Mouse (Mus musculus) heart, embryonic 11.5 days (tissue): ENCODE results near the gene Sectm1b. TPM values are rescaled to one million over a fixed set of nuclear protein-coding genes. Genes with fewer than 3 reads are reported as not detected.
"Not testable (repeated sequence)": the region's sequence is repeated elsewhere in the genome, so short reads cannot be mapped to it uniquely, and the experiment has no call there.

Experiments used
- ATAC-seq: fragments of 200-750 bp; cut with Nextera tagmentation; replicated peaks from 2 replicates; pipeline ENCODE4 v1.8.0; 2017; ENCODE audit warnings: moderate library complexity; ENCODE audit not compliant: insufficient number of reproducible peaks, low FRiP score, low TSS enrichment
- H3K27ac ChIP-seq: fragments of 300-500 bp; sonication (generic); 2 replicates; pipeline ENCODE4 v1.5.1; 2014; ENCODE audit warnings: mild to moderate bottlenecking, low read depth, low read length
- H3K27me3 ChIP-seq: fragments of 300-500 bp; sonication (generic); 2 replicates; pipeline ENCODE4 v1.6.1; 2014; ENCODE audit warnings: mild to moderate bottlenecking, low read length, mixed read lengths; ENCODE audit not compliant: control insufficient read depth, insufficient read depth
- H3K36me3 ChIP-seq: fragments of 300-500 bp; sonication (generic); 2 replicates; pipeline ENCODE4 v1.6.1; 2014; ENCODE audit warnings: mild to moderate bottlenecking, low read length, moderate library complexity, mixed read lengths; ENCODE audit not compliant: control insufficient read depth, insufficient read depth
- H3K4me1 ChIP-seq: fragments of 300-500 bp; sonication (generic); 2 replicates; pipeline ENCODE4 v1.6.1; 2014; ENCODE audit warnings: low read length; ENCODE audit not compliant: control insufficient read depth, insufficient read depth
- H3K4me2 ChIP-seq: fragments of 300-500 bp; sonication (generic); 2 replicates; pipeline ENCODE4 v1.6.1; 2014; ENCODE audit warnings: mild to moderate bottlenecking, moderate library complexity
- H3K4me3 ChIP-seq: fragments of 300-500 bp; sonication (generic); 2 replicates; pipeline ENCODE4 v1.5.1; 2014; ENCODE audit warnings: low read depth, low read length
- H3K9ac ChIP-seq: fragments of 300-500 bp; sonication (generic); 2 replicates; pipeline ENCODE4 v1.6.1; 2014; ENCODE audit warnings: mild to moderate bottlenecking, low read depth, low read length, moderate library complexity
- H3K9me3 ChIP-seq: fragments of 300-500 bp; sonication (generic); replicated peaks from 2 replicates; pipeline ENCODE4 v1.6.1; 2016; ENCODE audit warnings: low read length; ENCODE audit not compliant: control insufficient read depth
- WGBS: fragments of 180-500 bp; shearing (Covaris S2); extraction: QIAGEN DNeasy Blood & Tissue Kit; methylation state at CpG from one replicate; pipeline ENCODE4 v1.1.7; 2014; ENCODE audit not compliant: insufficient replicate concordance; 5-methylcytosine and 5-hydroxymethylcytosine counted together
- polyA plus RNA-seq: library from polyadenylated mRNA; unstranded; fragments of >200 nt; fragmentation: Nextera tagmentation; extraction: Ambion mirVana; gene quantifications from 2 replicates; pipeline ENCODE4 v1.2.1, GENCODE M21; 2014

Gene Sectm1b
- polyA plus RNA-seq, 1 experiment from 2014 or later: not detected

DNA sequence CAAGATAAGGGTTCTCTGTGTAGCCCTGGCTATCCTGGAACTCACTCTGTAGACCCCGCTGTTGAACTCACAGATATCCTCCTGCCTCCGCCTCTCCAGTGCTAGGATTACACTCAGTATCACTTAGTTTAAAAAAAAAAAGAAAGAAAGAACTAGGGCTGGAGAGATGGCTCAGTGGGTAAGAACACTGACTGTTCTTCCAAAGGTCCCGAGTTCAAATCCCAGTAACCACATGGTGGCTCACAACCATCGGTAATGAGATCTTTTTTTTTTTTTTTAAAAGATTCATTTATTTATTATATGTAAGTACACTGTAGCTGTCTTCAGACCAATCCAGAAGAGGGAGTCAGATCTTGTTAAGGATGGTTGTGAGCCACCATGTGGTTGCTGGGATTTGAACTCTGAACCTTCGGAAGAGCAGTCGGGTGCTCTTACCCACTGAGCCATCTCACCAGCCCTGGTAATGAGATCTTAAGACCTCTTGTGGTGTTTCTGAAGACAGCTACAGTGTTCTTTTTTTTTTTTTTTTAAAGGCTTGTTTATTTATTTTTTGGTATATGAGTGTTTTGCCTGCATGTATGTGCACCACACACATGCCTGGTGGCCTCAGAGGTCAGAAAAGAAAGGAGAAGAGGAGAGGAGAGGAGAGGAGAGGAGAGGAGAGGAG is 2.8 kb downstream of the Sectm1b start:
- H3K9me3 ChIP-seq, H3K4me3 ChIP-seq, H3K27ac ChIP-seq, H3K27me3 ChIP-seq, H3K4me2 ChIP-seq, H3K9ac ChIP-seq, ATAC-seq, H3K36me3 ChIP-seq, H3K4me1 ChIP-seq: not testable (repeated sequence)
- 88% methylated on average over 6 of the region's 6 CpGs for WGBS

GRCm38 (mm10) chr11:121059471-121059870 is 3.9 kb downstream of the Sectm1b start:
- H3K9me3 ChIP-seq: no peaks in the 10 kb centered on the region
- no peaks in the 10 kb centered on the region for H3K36me3 ChIP-seq
- ATAC-seq: no peak
- H3K27ac ChIP-seq: no peak overlapping the region
- WGBS: 82% methylated on average over 4 of the region's 4 CpGs
- H3K4me1 ChIP-seq: no peaks in the 10 kb centered on the region
- no peak overlapping the region for H3K9ac ChIP-seq
- H3K4me2 ChIP-seq: no peak overlapping the region
- no peak overlapping the region for H3K4me3 ChIP-seq
- H3K27me3 ChIP-seq: peaks cover 5% of the 10 kb centered on the region; the same call in 1 of the 2 replicates

- H3K27me3 ChIP-seq: peaks cover 6% of the 10 kb centered on the region; the same call in 1 of the 2 replicates
- H3K9ac ChIP-seq: no peak overlapping the region
- no peak for ATAC-seq
- no peak overlapping the region for H3K27ac ChIP-seq
- no peaks in the 10 kb centered on the region for H3K4me1 ChIP-seq
- no peak overlapping the region for H3K4me3 ChIP-seq
- H3K36me3 ChIP-seq: no peaks in the 10 kb centered on the region
- 83% methylated on average over 4 of the region's 4 CpGs for WGBS
- H3K4me2 ChIP-seq: no peak overlapping the region
- no peaks in the 10 kb centered on the region for H3K9me3 ChIP-seq
Observed at GRCm38 (mm10) chr11:121058956-121059355, 4.4 kb downstream of the Sectm1b start.

DNA sequence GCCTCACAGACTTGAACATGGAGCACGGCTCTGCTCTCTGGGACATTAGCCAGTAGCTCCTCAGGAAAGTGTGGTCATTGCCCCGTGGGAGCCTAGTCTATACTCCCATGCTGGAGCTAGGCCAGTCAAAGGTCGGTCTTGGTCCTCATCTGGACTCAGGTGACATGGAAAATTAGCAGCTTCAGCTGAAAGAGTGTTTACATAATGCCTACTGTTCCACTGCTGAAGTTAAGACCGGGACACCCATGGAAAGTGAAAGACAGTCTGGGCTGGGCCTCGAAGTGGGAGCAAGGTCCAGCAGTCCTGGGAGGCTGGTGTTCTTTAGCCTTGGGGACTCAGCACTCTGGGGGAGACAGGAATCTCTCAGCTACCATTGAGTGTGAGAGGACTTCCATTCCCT is 5.2 kb downstream of the Sectm1b start:
- Histone ChIP-seq H3K4me2 (no peak overlapping the region), H3K4me1 (no peaks in the 10 kb centered on the region), H3K27me3 (peaks cover 6% of the 10 kb centered on the region; the same call in 1 of the 2 replicates), H3K4me3 (no peak overlapping the region), H3K36me3 (no peaks in the 10 kb centered on the region), H3K27ac (no peak overlapping the region), H3K9ac (no peak overlapping the region), H3K9me3 (no peaks in the 10 kb centered on the region)
- ATAC-seq: no peak
- WGBS: 66% methylated on average over 5 of the region's 5 CpGs

DNA sequence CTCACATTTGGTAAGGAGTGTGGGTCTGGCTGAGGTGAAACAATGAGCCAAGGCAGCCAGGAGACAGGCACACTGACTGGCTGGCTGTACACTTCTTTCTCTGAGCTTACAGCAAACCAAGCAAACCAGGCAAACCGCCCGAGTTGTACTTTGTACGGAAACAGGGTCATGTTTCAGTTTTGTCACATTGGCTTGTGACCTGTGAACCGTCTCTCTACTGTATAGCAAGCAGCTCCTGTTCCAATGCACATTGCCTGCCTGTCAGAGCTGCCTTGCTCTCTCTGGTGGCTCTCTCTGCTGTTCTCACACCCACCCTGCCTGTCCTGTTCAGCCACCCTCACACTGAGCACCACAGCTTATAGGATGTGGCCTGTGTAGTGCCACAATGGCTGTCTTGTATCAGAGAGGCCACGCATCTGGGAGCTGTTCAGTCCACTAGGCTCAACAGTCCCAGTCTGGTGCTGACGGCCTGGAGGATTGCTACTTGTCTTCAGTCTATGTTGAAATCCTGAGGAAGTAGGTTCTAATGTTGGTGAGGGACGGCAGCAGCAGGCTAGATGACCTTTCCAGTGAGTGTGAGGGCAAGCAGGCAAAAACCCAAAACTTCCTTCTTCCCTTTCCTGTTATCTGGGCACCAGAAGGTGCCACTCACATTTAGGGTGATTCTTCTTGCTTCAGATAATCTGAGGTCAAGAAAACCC is 6.7 kb downstream of the Sectm1b start:
- Histone ChIP-seq H3K9me3 (no peaks in the 10 kb centered on the region), H3K4me2 (no peak overlapping the region), H3K4me3 (no peak overlapping the region), H3K27ac (no peak overlapping the region), H3K9ac (no peak overlapping the region), H3K27me3 (peaks cover 6% of the 10 kb centered on the region; the same call in 1 of the 2 replicates), H3K4me1 (no peaks in the 10 kb centered on the region), H3K36me3 (no peaks in the 10 kb centered on the region)
- ATAC-seq: no peak
- 60% methylated on average over 7 of the region's 7 CpGs for WGBS

- H3K4me3 ChIP-seq: no peak overlapping the region
- H3K4me2 ChIP-seq: no peak overlapping the region
- no peaks in the 10 kb centered on the region for H3K4me1 ChIP-seq
- H3K9ac ChIP-seq: no peak overlapping the region
- H3K36me3 ChIP-seq: no peaks in the 10 kb centered on the region
- H3K9me3 ChIP-seq: no peaks in the 10 kb centered on the region
- WGBS: 18% methylated on average over 8 of the region's 8 CpGs
- ATAC-seq: no peak
- no peak overlapping the region for H3K27ac ChIP-seq
- H3K27me3 ChIP-seq: peaks cover 6% of the 10 kb centered on the region; the same call in 1 of the 2 replicates
Observed at GRCm38 (mm10) chr11:121053536-121053935, 9.8 kb downstream of the Sectm1b start.

DNA sequence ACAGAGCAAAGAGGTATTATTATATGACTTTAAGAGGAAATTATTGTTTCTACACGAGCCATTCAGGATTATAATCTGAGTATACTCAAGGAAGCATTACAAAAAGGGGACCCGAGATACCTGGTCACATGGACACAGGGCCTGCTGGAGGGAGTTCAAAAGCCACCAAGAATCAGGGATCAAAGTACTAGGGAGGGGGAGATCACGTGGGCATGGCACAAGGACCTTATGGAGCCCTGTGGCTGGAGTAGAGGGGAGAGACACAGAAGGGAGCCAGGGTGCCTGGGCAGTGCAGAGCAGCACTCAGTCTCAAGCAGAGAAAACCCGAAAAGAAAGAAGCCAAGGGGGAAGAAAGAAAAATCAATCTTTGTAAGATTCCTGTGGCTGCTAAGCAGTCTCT is 11.0 kb downstream of the Sectm1b start:
- Histone ChIP-seq H3K9ac (no peak overlapping the region), H3K4me3 (no peak overlapping the region), H3K27ac (no peak overlapping the region), H3K4me2 (no peak overlapping the region), H3K4me1 (no peaks in the 10 kb centered on the region), H3K27me3 (peaks cover 6% of the 10 kb centered on the region; the same call in 1 of the 2 replicates), H3K9me3 (no peaks in the 10 kb centered on the region), H3K36me3 (no peaks in the 10 kb centered on the region)
- 65% methylated on average over 4 of the region's 4 CpGs for WGBS
- ATAC-seq: no peak

DNA sequence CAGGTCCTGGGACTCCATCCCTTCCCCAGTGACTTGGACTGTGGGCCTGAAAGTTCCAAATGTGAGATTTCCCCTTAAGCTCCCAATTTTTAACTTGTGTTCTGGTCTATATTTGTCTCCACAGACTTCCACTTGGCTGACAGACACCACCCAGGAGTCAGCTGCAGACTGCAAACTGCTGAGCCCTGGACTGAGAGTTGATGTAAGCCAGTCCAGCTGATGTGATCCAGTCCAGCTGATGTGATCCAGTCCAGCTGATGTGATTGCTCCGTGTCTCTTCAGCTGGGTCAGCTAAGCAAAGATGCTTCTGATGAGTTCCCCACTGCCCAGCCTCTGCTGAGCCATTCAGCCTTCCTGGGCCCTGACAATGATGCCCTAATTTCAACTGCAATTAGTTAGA is 11.6 kb downstream of the Sectm1b start:
- Histone ChIP-seq H3K4me2 (no peak overlapping the region), H3K4me1 (no peaks in the 10 kb centered on the region), H3K36me3 (no peaks in the 10 kb centered on the region), H3K27me3 (peaks cover 6% of the 10 kb centered on the region; the same call in 1 of the 2 replicates), H3K4me3 (no peak overlapping the region), H3K27ac (no peak overlapping the region), H3K9ac (no peak overlapping the region), H3K9me3 (no peaks in the 10 kb centered on the region)
- ATAC-seq: no peak
- whole genome bisulfite sequencing: 40% methylated on average over 1 of the region's 1 CpGs
